Mouse (Mus musculus): ENCODE results near the gene Cntn6.

- no peak for TF ChIP-seq ZC3H11A (IDR thresholded peaks at IDR 0.05; ENCODE audit: low read depth, low read length)
- TF ChIP-seq CTCF (conservative IDR thresholded peaks at IDR 0.05 in 1 of 2, IDR thresholded peaks at IDR 0.05 in 1 of 2; ENCODE audit: low read depth in 2 of 2, low read length in 2 of 2), result no peak
- TF ChIP-seq MYC (IDR thresholded peaks at IDR 0.05; ENCODE audit: low read depth, low read length), result no peak
- TF ChIP-seq POLR2A (IDR thresholded peaks at IDR 0.05; ENCODE audit: low read depth, low read length), result no peak
Observed at GRCm38 (mm10) chr6:104605214-104605613, 112.6 kb downstream of the Cntn6 start.

All from CH12.LX (cell line).